13 mouse cellular contexts compared by ENCODE assay signal in the genomic region with DNA sequence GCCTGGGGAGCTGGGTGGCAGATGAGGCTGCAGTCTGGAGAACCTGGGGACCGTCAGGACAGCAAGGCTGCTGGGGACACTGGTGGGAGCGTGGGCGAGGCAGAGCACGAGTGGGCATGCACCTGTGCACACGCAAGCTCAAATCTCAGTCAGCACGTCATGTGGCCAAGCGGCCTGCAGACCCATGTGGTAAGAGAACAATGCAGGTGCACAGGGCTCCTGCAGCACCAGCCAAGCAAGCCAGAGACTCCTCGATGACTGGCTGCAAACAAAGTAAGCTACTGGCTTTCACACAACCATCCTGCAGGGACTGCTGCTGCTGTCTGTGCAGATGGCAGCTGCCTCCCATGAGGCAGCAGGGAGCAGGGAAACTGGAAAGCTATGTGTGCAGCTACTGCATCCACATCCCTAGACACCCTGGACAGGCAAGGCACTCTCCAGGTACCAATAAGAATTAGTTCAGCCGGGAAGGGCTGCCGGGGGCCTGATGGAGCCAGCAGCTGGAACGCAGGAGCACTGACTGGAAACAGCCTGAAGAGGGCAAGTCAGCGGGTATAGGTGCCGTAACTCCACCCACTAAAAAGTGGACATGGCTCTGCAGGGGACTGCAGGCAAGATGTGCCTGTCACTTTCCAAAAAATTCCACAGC. TPM values are rescaled to one million over a fixed set of nuclear protein-coding genes. Genes with fewer than 3 reads are reported as not detected.
DNase-seq lines count a peak whose midpoint lies in the region; ATAC-seq and TF ChIP-seq lines count a peak whose summit lies in the region.
"Had no signal": no experiment of that assay in that cellular context is flagged by ENCODE, and none has a peak within 500 bp of the region (broad histone marks: within the 10 kb centered on the region; RNA-seq: fewer than 3 reads in every experiment).

No protein-coding gene starts in this region.

- H3K36me3 ChIP-seq in neural tube, embryonic 15.5 days = peaks cover 34% of the 10 kb centered on the region

- no peak for TF ChIP-seq CTCF in layer of hippocampus, adult 2 months (conservative IDR thresholded peaks at IDR 0.05)

- WGBS in neural tube, embryonic 15.5 days = 64% methylated on average over 13 of the region's 13 CpGs

- peak overlapping the region; percentile 82 for H3K27ac ChIP-seq in layer of hippocampus, adult 2 months
- peak overlapping the region; percentile 51; the same call in 1 of the 2 replicates for H3K27ac ChIP-seq in neural tube, embryonic 15.5 days (replicated peaks)
- H3K27ac ChIP-seq: liver, embryonic 15.5 days had no signal

- no peaks in the 10 kb centered on the region; the same call in 1 of the 2 replicates for H3K27me3 ChIP-seq in neural tube, embryonic 15.5 days (replicated peaks)

- peak; percentile 62 for ATAC-seq in frontal cortex, adult (ENCODE audit: low TSS enrichment)
- no peak for ATAC-seq in neural tube, embryonic 15.5 days (ENCODE audit: low FRiP score)

- no peak for DNase-seq in frontal cortex, postnatal 36 days (ENCODE audit: low spot score in 2 of 2)
- no peak for DNase-seq in layer of hippocampus, adult 2 months (ENCODE audit: low spot score in 2 of 2)
- DNase-seq in layer of hippocampus, postnatal 25 days (ENCODE audit: extremely low spot score in 1 of 2, low spot score in 1 of 2) = no peak
- DNase-seq in urinary bladder, adult 2 months (ENCODE audit: low spot score) = peak; percentile 16
- no peak for DNase-seq in urinary bladder, postnatal 14 days (ENCODE audit: low spot score)
- no peak for DNase-seq in embryo, embryonic 11 days
- DNase-seq: kidney, adult 9 months had no signal

- H3K9me3 ChIP-seq in neural tube, embryonic 15.5 days (replicated peaks) = no peaks in the 10 kb centered on the region
- H3K9me3 ChIP-seq: liver, embryonic 15.5 days had no signal

- no peak overlapping the region for H3K9ac ChIP-seq in neural tube, embryonic 15.5 days (replicated peaks)
- H3K9ac ChIP-seq: liver, embryonic 15.5 days had no signal

- no peak overlapping the region for H3K4me3 ChIP-seq in layer of hippocampus, adult 2 months
- no peak overlapping the region for H3K4me3 ChIP-seq in neural tube, embryonic 15.5 days (replicated peaks)
- H3K4me3 ChIP-seq: liver, embryonic 15.5 days had no signal

- no peak overlapping the region for H3K4me2 ChIP-seq in neural tube, embryonic 15.5 days
- H3K4me2 ChIP-seq: liver, embryonic 15.5 days had no signal

- 0 out of 2 replicates have a peak, but pooled peaks cover 6% of the 10 kb centered on the region for H3K4me1 ChIP-seq in neural tube, embryonic 15.5 days

RNA-seq across cellular contexts. Expression of gene Emc10, which starts 9.3 kb away (rescaled TPM):
- total RNA-seq in layer of hippocampus, adult 2 months (2021) = 100 to 1,000 TPM; 210 to 220 TPM
- total RNA-seq in layer of hippocampus, postnatal 25 days (2021) = 100 to 1,000 TPM; 207 to 212 TPM
- polyA plus RNA-seq in urinary bladder, adult 2 months (2012; rRNA removed) = 127 TPM in 2 replicates
- 144 and 157 TPM in 2 replicates for polyA plus RNA-seq in neural tube, embryonic 15.5 days (2015; fragmentation: Nextera tagmentation; extraction: Ambion mirVana)

RNA-seq across cellular contexts. Expression of gene Fam71e1, which starts 9.3 kb away (rescaled TPM):
- 10 to 100 TPM; 19.3 to 23.4 TPM for total RNA-seq in layer of hippocampus, adult 2 months (2021)
- 10 to 100 TPM; 18.6 to 22.8 TPM for total RNA-seq in layer of hippocampus, postnatal 25 days (2021)
- 10.0 and 12.5 TPM in 2 replicates for polyA plus RNA-seq in urinary bladder, adult 2 months (2012; rRNA removed)
- polyA plus RNA-seq in neural tube, embryonic 15.5 days (2015; fragmentation: Nextera tagmentation; extraction: Ambion mirVana) = 22.6 and 23.2 TPM in 2 replicates
- total RNA-seq: monocyte, adult 5-6 weeks had no signal

RNA-seq across cellular contexts. Expression of gene Josd2, which starts 19.3 kb away (rescaled TPM):
- 10 to 100 TPM; 91.3 to 92.0 TPM for total RNA-seq in layer of hippocampus, adult 2 months (2021)
- 100 to 1,000 TPM; 102 to 107 TPM for total RNA-seq in layer of hippocampus, postnatal 25 days (2021)
- 85.0 and 110 TPM in 2 replicates for polyA plus RNA-seq in urinary bladder, adult 2 months (2012; rRNA removed)
- 45.2 and 51.0 TPM in 2 replicates for polyA plus RNA-seq in neural tube, embryonic 15.5 days (2015; fragmentation: Nextera tagmentation; extraction: Ambion mirVana)

RNA-seq across cellular contexts. Expression of gene Aspdh, which starts 21.9 kb away (rescaled TPM):
- total RNA-seq in layer of hippocampus, adult 2 months (2021) = 10 to 100 TPM; 12.2 to 18.1 TPM
- total RNA-seq in layer of hippocampus, postnatal 25 days (2021) = 10 to 100 TPM; 10.9 to 13.2 TPM
- 0.10 and 0.22 TPM in 2 replicates for polyA plus RNA-seq in urinary bladder, adult 2 months (2012; rRNA removed)
- polyA plus RNA-seq in neural tube, embryonic 15.5 days (2015; fragmentation: Nextera tagmentation; extraction: Ambion mirVana) = 2.2 and 4.2 TPM in 2 replicates
- total RNA-seq: CH12.LX; gastrocnemius, postnatal 36 days; monocyte, adult 5-6 weeks had no signal

RNA-seq across cellular contexts. Expression of gene Mybpc2, which starts 37.4 kb away (rescaled TPM):
- not detected for total RNA-seq in layer of hippocampus, adult 2 months (2021)
- total RNA-seq in layer of hippocampus, postnatal 25 days (2021) = not detected
- polyA plus RNA-seq in urinary bladder, adult 2 months (2012; rRNA removed) = 0.63 and 0.69 TPM in 2 replicates
- polyA plus RNA-seq in neural tube, embryonic 15.5 days (2015; fragmentation: Nextera tagmentation; extraction: Ambion mirVana) = 0.14 and 0.36 TPM in 2 replicates
